Mouse (Mus musculus): ENCODE results near the gene Oasl2. TPM values are rescaled to one million over a fixed set of nuclear protein-coding genes. Genes with fewer than 3 reads are reported as not detected.
A peak's percentile ranks its signal among the peaks of the same experiment; 100 is the strongest.
"Not testable (repeated sequence)": the region's sequence is repeated elsewhere in the genome, so short reads cannot be mapped to it uniquely, and the experiment has no call there.

Oasl2 gene
- polyA plus RNA-seq (2015; fragmentation: Nextera tagmentation; extraction: Ambion mirVana) = 7.8 and 10.1 TPM in 2 replicates

DNA sequence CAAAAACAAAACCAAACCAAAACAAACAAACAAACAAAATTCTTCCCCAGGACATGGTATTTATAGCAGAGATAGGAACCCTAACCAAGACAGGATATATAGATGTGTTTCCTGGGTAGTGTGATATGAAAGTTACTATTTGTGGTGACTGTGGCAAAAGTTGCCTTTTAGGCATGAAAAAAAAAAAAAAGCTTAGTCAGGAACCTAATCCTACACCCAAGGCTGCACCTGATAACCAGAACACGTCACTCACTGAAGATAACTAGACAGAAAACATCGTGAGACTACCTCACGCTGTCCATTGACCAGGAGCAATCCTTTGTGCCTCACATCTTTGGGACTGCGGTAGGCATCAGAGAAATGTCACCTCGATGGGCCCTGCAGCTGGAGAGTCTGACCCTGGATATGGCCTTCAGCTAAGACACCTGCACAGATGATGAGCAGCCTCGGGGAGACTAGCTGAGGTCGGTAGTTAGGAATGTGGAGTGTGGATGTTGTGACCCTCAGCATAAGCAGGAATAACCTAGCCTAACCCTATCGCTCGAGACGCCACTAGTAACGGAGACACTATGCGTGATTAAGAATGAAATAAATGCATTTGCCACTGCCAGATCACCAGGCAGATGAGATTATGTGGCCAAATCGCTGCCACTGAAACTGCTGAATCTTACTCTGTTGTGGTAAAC lies at the start of gene Oasl2:
Oasl2 (plus strand) TSS at position 249 of the 686 bp plus-strand sequence.
- Histone ChIP-seq H3K9ac (replicated peaks) (peak within 1 kb of the TSS; percentile 63), H3K9me3 (ENCODE audit: low read length) (no peaks in the 10 kb centered on the region), H3K27ac (ENCODE audit: low read depth) (peak within 1 kb of the TSS; percentile 69), H3K4me3 (ENCODE audit: low read depth, low read length) (peak within 1 kb of the TSS; percentile 49), H3K36me3 (replicated peaks; ENCODE audit: insufficient read depth, low read length) (no peaks in the 10 kb centered on the region), H3K4me1 (ENCODE audit: insufficient read depth) (0 out of 2 replicates have a peak, but pooled peaks cover 5% of the 10 kb centered on the region), H3K27me3 (ENCODE audit: insufficient read depth, low read length) (no peaks in the 10 kb centered on the region), H3K4me2 (ENCODE audit: low read depth, low read length) (peak within 1 kb of the TSS; percentile 68)
- no peak for DNase-seq
- ATAC-seq = peak; percentile 72
- TF ChIP-seq EP300 (IDR thresholded peaks at IDR 0.05; ENCODE audit: low read depth) (no peak), CTCF (IDR thresholded peaks at IDR 0.05; ENCODE audit: low read depth) (no peak)
- 50% methylated on average over 13 of the region's 13 CpGs for WGBS (ENCODE audit: insufficient replicate concordance)

DNA sequence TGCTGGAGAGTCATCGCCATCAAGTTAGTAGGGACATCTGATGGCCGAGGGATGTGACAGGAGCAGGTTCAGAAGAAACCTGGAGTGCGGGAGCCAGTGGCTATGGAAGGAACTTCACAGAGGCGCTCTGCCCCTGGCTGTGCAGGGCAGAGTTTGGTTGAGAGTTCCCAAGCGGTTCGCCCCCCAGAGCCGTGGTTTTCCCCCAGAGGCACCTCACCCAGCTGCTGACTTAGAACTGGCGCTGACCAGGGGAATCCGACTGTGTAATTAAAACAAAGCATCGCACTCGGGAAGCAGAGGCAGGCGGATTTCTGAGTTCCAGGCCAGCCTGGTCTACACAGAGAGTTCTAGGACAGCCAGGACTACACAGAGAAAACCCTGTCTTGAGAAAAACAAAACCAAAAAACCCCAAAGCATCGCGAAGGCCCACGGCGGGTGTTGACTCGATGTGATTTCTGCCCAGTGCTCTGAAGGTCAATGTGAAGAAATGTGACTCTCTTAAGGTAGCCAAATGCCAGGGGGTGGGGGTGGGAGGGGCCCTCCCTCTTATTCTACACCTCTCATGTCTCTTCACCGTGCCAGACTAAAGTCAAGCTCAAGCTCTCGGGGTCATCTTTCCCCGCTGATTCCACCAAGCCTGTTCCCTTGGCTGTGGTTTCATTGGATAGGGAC lies 45.0 kb upstream of the Oasl2 start:
- H3K4me1 ChIP-seq (ENCODE audit: insufficient read depth) = no peaks in the 10 kb centered on the region
- no peaks in the 10 kb centered on the region for H3K36me3 ChIP-seq (replicated peaks; ENCODE audit: insufficient read depth, low read length)
- H3K27me3 ChIP-seq (ENCODE audit: insufficient read depth, low read length) = no peaks in the 10 kb centered on the region
- H3K4me3 ChIP-seq (ENCODE audit: low read depth, low read length) = no peak overlapping the region
- no peak overlapping the region for H3K9ac ChIP-seq (replicated peaks)
- no peak overlapping the region for H3K27ac ChIP-seq (ENCODE audit: low read depth)
- no peak for DNase-seq
- H3K4me2 ChIP-seq (ENCODE audit: low read depth, low read length) = no peak overlapping the region
- TF ChIP-seq EP300 (IDR thresholded peaks at IDR 0.05; ENCODE audit: low read depth) (no peak), CTCF (IDR thresholded peaks at IDR 0.05; ENCODE audit: low read depth) (no peak)
- no peaks in the 10 kb centered on the region for H3K9me3 ChIP-seq (ENCODE audit: low read length)
- ATAC-seq = peak; percentile 56
- WGBS (ENCODE audit: insufficient replicate concordance) = 75% methylated on average over 20 of the region's 20 CpGs

DNA sequence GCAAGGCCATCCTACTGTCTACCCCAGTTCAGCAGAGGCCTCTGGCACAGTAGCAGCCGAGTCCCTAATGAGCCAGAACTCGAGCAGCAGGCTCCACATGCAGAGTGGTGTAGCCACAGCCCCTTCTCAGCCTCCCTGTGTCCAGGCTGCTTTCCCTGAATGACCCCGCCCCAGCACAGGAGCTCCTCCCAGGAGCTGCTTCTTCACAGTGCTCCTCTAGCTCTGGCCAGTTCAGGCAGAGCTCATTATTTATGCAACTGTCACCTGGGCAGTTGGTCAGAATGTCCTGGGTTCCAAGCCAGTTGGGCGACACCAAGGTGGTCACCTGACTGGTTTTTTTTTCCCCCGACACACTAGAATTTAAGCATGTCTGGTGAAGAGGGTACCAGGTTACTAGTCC lies 43.4 kb upstream of the Oasl2 start, which contains the start of gene 4930519G04Rik:
4930519G04Rik (plus strand) TSS at position 301 of the 400 bp plus-strand sequence.
- H3K9ac ChIP-seq (replicated peaks); DNase-seq; H3K4me2 ChIP-seq (ENCODE audit: low read depth, low read length); ATAC-seq; H3K9me3 ChIP-seq (ENCODE audit: low read length); H3K27me3 ChIP-seq (ENCODE audit: insufficient read depth, low read length); H3K4me3 ChIP-seq (ENCODE audit: low read depth, low read length); H3K27ac ChIP-seq (ENCODE audit: low read depth); H3K36me3 ChIP-seq (replicated peaks; ENCODE audit: insufficient read depth, low read length); H3K4me1 ChIP-seq (ENCODE audit: insufficient read depth): not testable (repeated sequence)
- WGBS (ENCODE audit: insufficient replicate concordance) = 84% methylated on average over 3 of the region's 5 CpGs

DNA sequence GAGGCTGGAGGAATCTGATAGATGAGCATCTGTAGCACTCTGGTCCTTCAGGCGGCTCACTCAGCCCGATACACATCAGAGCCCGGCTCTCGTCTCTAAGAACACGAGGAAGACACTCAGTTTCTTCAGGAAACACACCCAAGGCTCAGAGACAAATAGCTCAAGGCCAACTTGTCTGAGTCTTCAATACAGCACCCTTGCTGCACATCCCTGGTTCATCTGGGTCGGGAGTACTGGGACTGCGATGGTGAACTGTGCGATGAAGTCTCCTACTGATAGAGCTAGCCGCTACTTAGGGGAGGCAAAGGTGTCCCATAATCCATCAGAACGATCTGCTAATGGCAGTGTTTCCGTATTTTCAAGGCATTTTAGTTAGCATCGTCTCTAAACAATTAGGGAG lies 38.2 kb upstream of the Oasl2 start, which contains the start of gene Gm9936:
Gm9936 (minus strand) TSS at position 101 of the 400 bp plus-strand sequence.
- Histone ChIP-seq H3K9ac (replicated peaks) (no peak within 1 kb of the TSS), H3K4me2 (ENCODE audit: low read depth, low read length) (peak within 1 kb of the TSS; percentile 10; the same call in 1 of the 2 replicates), H3K27ac (ENCODE audit: low read depth) (no peak within 1 kb of the TSS), H3K27me3 (ENCODE audit: insufficient read depth, low read length) (0 out of 2 replicates have a peak, but pooled peaks cover 10% of the 10 kb centered on the region), H3K4me1 (ENCODE audit: insufficient read depth) (peaks cover 4% of the 10 kb centered on the region; the same call in 1 of the 2 replicates), H3K9me3 (ENCODE audit: low read length) (no peaks in the 10 kb centered on the region), H3K36me3 (replicated peaks; ENCODE audit: insufficient read depth, low read length) (no peaks in the 10 kb centered on the region), H3K4me3 (ENCODE audit: low read depth, low read length) (no peak within 1 kb of the TSS)
- ATAC-seq (no peak), DNase-seq (no peak)
- TF ChIP-seq EP300 (IDR thresholded peaks at IDR 0.05; ENCODE audit: low read depth) (no peak), CTCF (IDR thresholded peaks at IDR 0.05; ENCODE audit: low read depth) (no peak)
- WGBS (ENCODE audit: insufficient replicate concordance) = 70% methylated on average over 12 of the region's 12 CpGs

DNA sequence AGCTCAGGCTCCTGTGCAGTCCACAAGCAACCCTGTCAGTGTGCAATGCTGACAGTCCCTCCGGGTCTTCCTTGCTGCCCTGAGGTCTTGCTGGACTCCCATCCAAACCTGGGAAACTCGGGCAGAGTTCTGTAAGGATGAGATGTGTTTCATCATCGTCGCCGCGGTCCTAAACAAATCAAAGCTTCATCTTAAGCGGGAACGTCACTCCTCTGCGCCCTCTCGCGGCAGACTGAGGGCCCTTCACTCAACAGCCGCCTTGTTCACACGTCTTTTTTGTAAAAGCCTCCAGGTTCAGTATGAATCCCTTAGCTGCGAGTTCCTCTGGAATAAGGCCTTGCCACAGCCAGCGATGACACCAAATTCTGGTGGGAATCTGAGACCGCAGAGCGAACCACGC lies 37.5 kb upstream of the Oasl2 start:
- H3K4me3 ChIP-seq (ENCODE audit: low read depth, low read length) = no peak overlapping the region
- ATAC-seq (0 out of 2 replicates have a peak, but pooled peaks have one; percentile 26), DNase-seq (peak; percentile 82)
- WGBS (ENCODE audit: insufficient replicate concordance) = 5% methylated on average over 18 of the region's 18 CpGs
- H3K9me3 ChIP-seq (ENCODE audit: low read length) = no peaks in the 10 kb centered on the region
- peaks cover 4% of the 10 kb centered on the region; the same call in 1 of the 2 replicates for H3K4me1 ChIP-seq (ENCODE audit: insufficient read depth)
- H3K9ac ChIP-seq (replicated peaks) = no peak overlapping the region
- H3K27ac ChIP-seq (ENCODE audit: low read depth) = no peak overlapping the region
- no peaks in the 10 kb centered on the region for H3K36me3 ChIP-seq (replicated peaks; ENCODE audit: insufficient read depth, low read length)
- peak; percentile 85 for TF ChIP-seq CTCF (IDR thresholded peaks at IDR 0.05; ENCODE audit: low read depth)
- no peak for TF ChIP-seq EP300 (IDR thresholded peaks at IDR 0.05; ENCODE audit: low read depth)
- 0 out of 2 replicates have a peak, but pooled peaks cover 10% of the 10 kb centered on the region for H3K27me3 ChIP-seq (ENCODE audit: insufficient read depth, low read length)
- H3K4me2 ChIP-seq (ENCODE audit: low read depth, low read length) = peak overlapping the region; percentile 10; the same call in 1 of the 2 replicates

DNA sequence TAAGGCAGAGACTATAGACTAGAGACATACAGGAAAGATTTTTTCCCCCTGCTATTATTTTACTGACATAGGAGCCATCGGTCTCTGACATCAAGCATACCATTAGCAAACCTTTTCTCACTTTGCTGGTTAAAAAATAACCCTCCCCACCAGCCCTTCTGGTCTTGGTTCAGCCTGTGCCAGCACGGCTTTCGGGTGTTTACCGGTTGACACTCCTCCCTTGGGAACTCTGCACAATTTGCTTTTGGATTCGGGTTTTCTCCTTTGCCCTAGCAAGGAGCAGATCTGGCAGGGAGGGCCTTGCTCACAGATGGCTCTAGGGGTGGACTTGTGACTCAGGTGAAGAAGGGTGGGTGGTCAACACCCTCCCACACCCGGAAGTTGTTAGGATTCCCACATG lies 35.0 kb upstream of the Oasl2 start:
- H3K36me3 ChIP-seq (replicated peaks; ENCODE audit: insufficient read depth, low read length) = no peaks in the 10 kb centered on the region
- H3K9me3 ChIP-seq (ENCODE audit: low read length) = no peaks in the 10 kb centered on the region
- H3K4me1 ChIP-seq (ENCODE audit: insufficient read depth) = peaks cover 4% of the 10 kb centered on the region; the same call in 1 of the 2 replicates
- H3K4me3 ChIP-seq (ENCODE audit: low read depth, low read length) = no peak overlapping the region
- 0 out of 2 replicates have a peak overlapping the region, but pooled peaks have one; percentile 21 for H3K9ac ChIP-seq (replicated peaks)
- WGBS (ENCODE audit: insufficient replicate concordance) = 51% methylated on average over 6 of the region's 6 CpGs
- peak; percentile 62 for ATAC-seq
- H3K27ac ChIP-seq (ENCODE audit: low read depth) = no peak overlapping the region
- no peak for TF ChIP-seq CTCF (IDR thresholded peaks at IDR 0.05; ENCODE audit: low read depth)
- H3K4me2 ChIP-seq (ENCODE audit: low read depth, low read length) = no peak overlapping the region
- 0 out of 2 replicates have a peak, but pooled peaks cover 10% of the 10 kb centered on the region for H3K27me3 ChIP-seq (ENCODE audit: insufficient read depth, low read length)
- no peak for DNase-seq
